Mouse (Mus musculus) G1E-ER4 (cell line): ENCODE results near the gene Mtch1. TPM values are rescaled to one million over a fixed set of nuclear protein-coding genes. Genes with fewer than 3 reads are reported as not detected.
"Not testable (repeated sequence)": the region's sequence is repeated elsewhere in the genome, so short reads cannot be mapped to it uniquely, and the experiment has no call there.

ENCODE experiments used
- GATA1 ChIP-seq: IDR thresholded peaks from one replicate; pipeline ENCODE4 v1.8.0; 2012; ENCODE audit warnings: low read length, inconsistent platforms
- polyA plus RNA-seq: library from polyadenylated mRNA; stranded (reverse); fragments of >175 nt; gene quantifications from 2 replicates; pipeline ENCODE4 v1.2.3, GENCODE M21; 2012

Gene Mtch1
- polyA plus RNA-seq, 1 experiment = 151 TPM

DNA sequence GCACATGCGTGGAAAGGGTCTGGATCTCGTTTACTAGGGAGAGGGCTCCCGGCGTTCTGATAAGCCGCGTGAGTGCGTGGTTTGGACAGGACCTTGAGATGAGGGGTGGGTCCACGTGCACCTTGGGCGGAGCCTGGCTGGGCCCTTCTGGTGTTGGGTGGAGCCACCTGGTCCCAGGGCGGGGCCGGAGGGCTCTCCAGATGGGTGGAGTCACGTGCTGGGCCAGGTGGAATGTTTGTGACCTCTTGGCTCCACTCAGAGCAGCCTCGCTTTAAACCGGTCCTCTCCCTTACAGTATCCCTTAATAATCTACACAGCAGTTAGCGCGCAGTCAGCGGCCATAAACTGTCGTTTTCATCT, 25.2 kb downstream of the Mtch1 start:
- no peak for TF ChIP-seq GATA1

DNA sequence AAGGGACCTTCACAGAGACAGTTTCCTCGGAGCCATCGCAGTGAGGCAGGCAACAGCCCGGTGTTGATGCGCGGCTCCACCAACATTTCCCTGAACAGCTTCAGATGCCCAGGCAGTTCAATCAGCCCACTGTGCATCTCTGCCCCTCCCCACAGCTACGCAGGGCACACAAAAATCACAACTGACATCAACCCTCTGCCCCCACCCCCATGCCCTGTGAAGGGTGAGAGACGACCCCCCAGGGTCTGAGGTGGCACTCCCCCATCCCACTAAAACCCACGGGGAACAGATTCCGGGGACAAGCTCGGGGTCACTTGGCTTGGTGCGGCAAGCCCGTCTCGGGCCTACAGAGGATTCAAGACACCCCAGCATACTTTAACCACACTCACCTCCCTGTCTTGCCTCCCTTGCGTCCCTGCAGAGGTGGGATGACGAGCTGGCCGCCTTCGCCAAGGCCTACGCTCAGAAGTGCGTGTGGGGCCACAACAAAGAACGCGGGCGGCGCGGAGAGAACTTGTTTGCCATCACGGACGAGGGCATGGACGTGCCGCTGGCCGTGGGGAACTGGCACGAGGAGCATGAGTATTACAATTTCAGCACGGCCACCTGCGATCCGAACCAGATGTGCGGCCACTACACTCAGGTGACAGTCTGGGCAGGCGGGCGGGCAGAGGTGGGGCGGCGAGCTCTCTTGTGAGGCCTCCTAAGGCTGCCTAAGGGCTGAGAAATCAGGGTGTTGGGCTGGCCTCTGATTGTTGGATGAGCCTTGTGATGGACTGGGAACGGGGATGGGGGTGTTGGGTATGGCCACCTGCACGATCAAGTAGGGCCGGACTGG, 25.8 kb downstream of the Mtch1 start:
- no peak for TF ChIP-seq GATA1

DNA sequence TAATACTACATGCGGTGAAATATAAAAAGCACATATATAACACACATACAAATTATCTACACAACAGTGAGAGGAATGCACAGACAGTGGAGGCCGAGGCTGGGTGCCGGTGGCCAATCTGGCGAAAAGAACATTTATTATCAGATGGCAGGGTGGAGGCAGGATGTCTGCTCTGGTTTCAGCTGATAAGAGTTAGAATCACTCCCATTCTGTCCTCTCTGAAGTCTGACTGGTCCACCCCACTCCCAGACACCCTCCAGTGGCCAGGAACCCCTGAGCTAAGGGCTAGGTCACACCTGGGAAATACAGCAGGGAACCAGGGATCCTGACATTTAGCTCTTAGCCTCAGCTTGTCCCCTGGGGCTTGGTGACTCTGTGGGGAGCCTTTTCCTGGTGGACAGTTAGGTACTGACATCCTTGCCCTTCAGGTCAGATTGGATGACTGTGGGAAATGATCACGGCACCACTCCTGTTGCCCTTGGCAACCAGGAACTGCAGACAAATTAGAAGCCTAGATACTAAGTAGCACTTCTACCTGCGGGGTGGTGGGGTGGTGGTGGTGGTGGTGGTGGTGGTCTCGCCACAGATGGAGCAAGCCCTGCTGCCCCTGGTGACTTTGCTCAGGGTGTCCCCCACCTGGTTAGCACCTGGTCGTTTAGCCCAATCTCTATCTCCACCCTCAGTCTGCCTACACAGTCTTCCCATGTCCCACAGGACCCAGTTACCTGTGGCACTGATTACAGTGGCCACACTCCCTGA, 27.7 kb downstream of the Mtch1 start:
- TF ChIP-seq GATA1 = peak; percentile 91

DNA sequence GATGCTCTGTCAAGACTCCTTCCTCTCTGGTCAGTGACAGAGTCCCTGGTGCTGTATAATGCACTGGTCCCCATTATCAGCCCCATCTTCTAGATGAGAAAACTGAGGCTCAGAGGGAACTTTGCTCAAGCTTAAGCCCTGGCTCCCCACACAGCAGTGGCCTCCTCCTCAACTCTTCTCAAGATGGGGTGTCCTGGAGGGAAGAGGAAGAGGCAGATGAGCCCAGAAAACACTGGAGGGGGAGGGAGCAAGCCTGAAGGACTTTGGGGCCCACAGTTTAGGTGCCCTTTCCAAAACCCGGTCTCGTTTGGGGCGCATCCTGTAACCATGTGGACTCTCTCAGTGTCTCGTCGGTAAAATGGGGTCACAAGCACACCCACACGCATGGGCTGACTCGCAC, 28.3 kb downstream of the Mtch1 start:
- no peak for TF ChIP-seq GATA1

- TF ChIP-seq GATA1 = no peak
Measured at GRCm38 (mm10) chr17:29318731-29319250, 28.9 kb downstream of the Mtch1 start.

DNA sequence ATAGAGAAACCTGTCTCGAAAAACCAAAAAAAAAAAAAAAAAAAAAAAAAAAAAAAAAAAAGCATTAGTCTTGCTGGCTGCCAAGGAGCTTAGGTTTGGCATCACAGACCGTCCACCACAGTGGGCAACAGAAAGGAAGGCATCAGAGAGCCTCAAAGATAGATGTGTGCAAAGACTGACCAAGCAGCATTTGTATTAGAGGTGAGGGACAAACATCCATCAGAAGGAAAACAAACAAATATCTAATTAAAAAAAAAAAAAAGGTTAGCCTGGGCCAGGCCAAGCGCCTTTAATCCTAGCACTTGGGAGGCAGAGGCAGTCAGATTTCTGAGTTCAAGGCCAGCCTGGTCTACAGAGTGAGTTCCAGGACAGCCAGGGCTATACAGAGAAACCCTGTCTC, 30.4 kb downstream of the Mtch1 start, which contains the start of gene Pi16:
TSS of gene Pi16 (plus strand) at position 301 of the 400 bp plus-strand sequence.
- not testable (repeated sequence) for TF ChIP-seq GATA1

- no peak for TF ChIP-seq GATA1
Measured at GRCm38 (mm10) chr17:29316891-29317290, 30.8 kb downstream of the Mtch1 start.

DNA sequence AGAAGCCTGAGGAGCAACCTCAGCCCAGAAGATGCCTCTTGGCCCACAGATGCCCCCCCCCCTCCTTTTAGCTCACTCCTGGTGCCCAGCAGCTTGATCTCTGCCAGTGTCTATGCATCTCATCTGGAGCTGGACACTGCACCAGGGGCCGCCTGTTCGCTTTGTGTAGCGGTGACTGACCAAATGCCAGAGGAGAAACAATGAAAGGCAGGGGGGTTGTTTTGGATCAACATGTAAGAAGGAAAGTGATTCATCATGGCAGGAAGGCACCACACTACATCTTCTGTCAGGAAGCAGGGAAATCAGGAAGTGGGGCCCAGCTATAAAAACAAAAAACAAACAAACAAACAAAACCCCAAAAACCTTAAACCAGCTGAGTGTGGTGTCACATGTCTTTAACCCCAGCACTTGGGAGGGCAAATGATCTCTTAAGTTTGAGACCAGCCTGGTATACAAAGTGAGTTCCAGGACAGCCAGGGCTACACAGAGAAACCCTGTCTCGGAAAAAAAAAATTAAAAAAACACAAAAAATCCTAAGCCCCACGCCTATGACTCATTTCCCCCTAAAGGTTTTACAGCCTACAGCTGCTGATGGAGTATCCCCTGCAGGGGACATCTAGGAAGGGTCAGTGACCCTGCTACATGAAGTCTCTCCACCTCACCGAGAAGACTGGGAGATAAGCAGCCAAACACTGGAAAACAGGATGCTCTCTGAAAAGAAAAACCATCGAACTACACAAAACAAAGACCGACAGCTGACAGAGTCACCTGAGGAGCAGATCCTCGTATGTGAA, 31.9 kb downstream of the Mtch1 start:
- no peak for TF ChIP-seq GATA1

GRCm38 (mm10) chr17:29313300-29313699, 34.4 kb downstream of the Mtch1 start:
- TF ChIP-seq GATA1 = no peak

GRCm38 (mm10) chr17:29312082-29312481, 35.7 kb downstream of the Mtch1 start:
- no peak for TF ChIP-seq GATA1

- no peak for TF ChIP-seq GATA1
Measured at GRCm38 (mm10) chr17:29311602-29312001, 36.1 kb downstream of the Mtch1 start.

DNA sequence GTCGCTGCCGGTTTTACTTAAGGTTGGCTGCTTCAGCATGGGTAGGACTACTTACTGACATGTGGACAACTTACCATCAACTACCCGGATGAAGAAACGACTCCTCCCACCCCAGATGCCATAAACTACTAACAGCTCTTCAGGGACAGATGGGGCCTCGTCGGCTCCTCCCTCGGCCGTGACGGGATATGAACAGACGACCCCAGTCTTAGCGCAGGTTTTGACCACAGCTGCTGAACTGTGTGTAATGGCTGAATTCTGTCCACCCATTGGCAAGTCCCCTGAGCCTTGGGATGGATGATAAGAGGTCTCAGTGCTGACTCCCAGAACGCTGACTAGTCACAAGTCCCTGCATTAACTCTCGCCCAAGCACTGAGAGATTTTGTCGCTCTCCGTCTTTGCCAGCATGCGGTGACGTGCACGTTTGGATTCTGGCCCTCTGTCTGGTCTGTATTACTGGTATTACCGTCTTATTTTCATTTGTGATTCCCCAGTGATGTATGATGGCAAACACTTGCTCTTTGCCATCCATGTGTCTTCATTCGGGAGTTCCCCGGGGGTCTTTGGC, 37.6 kb downstream of the Mtch1 start:
- no peak for TF ChIP-seq GATA1

GRCm38 (mm10) chr17:29305871-29306270, 41.9 kb downstream of the Mtch1 start:
- no peak for TF ChIP-seq GATA1

DNA sequence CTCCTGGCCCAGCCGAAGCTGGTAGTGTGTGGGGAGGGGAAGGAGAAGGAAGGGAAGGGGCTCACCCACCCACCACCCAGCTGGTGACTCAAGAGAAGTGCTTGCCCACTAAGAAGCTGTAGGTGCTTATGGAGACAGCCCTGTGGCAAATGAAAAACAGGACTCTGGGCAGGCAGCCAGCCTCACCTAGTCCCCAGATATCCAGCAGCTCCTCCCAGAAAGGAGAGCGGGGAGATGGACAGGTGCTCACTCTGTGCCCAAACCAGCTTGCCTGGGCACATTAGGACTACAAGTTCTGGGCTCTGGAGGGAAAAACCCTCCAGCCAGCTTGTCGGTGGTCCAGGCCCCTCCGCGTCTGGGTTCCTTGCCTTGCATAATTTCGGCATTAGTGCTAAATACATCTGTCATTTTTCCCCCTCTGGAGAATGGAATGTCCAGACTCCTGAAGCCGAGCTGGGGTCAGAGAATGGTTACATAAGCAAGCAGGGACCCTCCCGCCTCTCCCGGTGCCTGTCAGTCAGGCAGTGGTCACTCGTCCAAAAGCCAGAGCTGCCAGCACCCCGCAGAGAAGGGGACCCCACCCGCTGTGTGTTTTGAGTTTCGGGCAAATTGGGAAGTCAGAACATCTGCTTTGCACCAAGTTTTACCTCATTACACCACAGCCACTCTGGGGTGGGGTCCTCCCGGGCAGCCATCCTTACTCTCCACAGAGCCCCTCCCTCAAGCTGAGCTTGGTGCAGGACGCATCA, 42.5 kb downstream of the Mtch1 start:
- no peak for TF ChIP-seq GATA1

GRCm38 (mm10) chr17:29304376-29305057, 43.2 kb downstream of the Mtch1 start:
- TF ChIP-seq GATA1 = no peak
